Mouse (Mus musculus): ENCODE measurements at regions not wholly inside any gene's neighbourhood (a gene's known extent, or its start where the extent isn't known, plus 50 kb on each side); places are given as distances from the start of the nearest gene placed in this dataset.

DNA sequence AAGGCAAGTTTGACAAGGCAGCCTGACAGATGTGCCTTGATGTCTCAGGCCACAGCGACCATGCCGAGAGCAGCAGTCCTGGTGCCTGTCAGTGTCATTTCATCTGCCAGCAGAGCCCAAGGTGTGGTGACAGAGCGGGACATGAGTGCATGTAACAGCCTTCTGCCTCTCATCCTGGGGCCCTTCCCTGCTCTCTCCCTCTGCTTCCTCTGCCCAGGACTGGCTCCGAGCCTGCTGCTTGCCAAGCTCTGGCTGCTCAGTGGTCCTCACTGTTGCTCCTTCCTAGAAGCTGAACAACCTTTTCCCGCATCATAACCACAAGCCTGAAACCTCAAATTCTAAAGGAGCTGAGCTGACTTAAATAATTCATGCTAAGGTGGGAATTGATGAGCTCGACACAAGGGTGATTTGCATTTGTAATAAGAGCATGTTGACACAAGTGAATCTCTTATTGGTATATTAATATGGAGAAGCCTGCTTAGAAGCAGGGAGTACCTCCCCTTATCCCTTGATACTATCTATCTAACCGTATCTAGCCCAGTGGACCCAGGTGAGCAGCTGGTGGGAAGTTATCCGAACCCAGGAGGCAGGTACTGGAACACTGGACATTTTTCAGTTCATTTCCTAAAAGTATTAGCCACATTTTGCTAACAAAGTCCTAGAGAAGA is 186.8 kb downstream of the Stk31 start:
- in situ Hi-C loops (cut with MboI; ENCODE audit: low sequenced_read_pairs in 2 of 2, unreplicated experiment in 2 of 2), result no loop called here
- H3K9me3 ChIP-seq (ENCODE audit: control insufficient read depth, insufficient read depth, low read depth, low read length), result no peaks in the 10 kb centered on the region
- H3K4me3 ChIP-seq (ENCODE audit: insufficient read depth in 1 of 2, low read depth in 1 of 2, low read length in 2 of 2, poor library complexity in 1 of 2, severe bottlenecking in 1 of 2), result no peak overlapping the region
- no peaks in the 10 kb centered on the region for H3K4me1 ChIP-seq (ENCODE audit: control insufficient read depth in 2 of 2, insufficient read depth in 2 of 2, low read length in 2 of 2, poor library complexity in 1 of 2)
- no peaks in the 10 kb centered on the region for H3K36me3 ChIP-seq (ENCODE audit: control insufficient read depth, insufficient read depth, low read length, poor library complexity, severe bottlenecking)
- no peak overlapping the region for H3K9ac ChIP-seq (ENCODE audit: insufficient read depth, low read depth, low read length, poor library complexity, severe bottlenecking)
- TF ChIP-seq HCFC1 (IDR thresholded peaks at IDR 0.05; ENCODE audit: borderline replicate concordance, insufficient read depth, low read length) (no peak), ZNF384 (IDR thresholded peaks at IDR 0.05; ENCODE audit: low read depth, low read length) (no peak), MAFK (IDR thresholded peaks at IDR 0.05; ENCODE audit: insufficient read depth, low read depth, low read length) (no peak), CHD2 (IDR thresholded peaks at IDR 0.05; ENCODE audit: low read depth, low read length) (no peak), ZC3H11A (IDR thresholded peaks at IDR 0.05; ENCODE audit: borderline replicate concordance, low read depth, low read length) (no peak)
- DNase-seq (ENCODE audit: low read depth, low spot score), result no peak
- H3K27ac ChIP-seq (ENCODE audit: insufficient read depth, low read depth, low read length, poor library complexity, severe bottlenecking), result no peak overlapping the region

DNA sequence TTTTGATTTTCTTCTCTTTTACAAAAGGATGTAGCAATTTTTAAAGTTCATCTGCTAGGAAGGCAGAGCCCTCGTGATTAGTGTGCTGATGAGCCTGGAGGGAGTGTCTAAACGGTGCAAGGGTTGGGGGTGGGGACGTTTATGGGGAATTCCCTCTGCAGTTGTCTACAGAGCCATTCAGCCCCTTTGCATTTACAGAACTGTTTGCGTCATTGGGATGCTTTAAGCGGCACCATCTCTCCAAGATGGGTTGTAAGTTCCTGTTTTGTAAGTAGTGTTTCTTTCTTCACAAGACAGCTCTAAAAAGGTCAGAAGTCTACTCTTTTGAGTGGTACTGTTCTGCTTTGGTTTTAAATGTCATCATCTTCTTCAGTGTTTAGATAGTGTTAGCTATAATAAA is 191.1 kb downstream of the Stk31 start:
- Histone ChIP-seq H3K27ac (ENCODE audit: insufficient read depth, low read depth, low read length, poor library complexity, severe bottlenecking) (no peak overlapping the region), H3K9me3 (ENCODE audit: control insufficient read depth, insufficient read depth, low read depth, low read length) (no peaks in the 10 kb centered on the region), H3K4me1 (ENCODE audit: control insufficient read depth in 2 of 2, insufficient read depth in 2 of 2, low read length in 2 of 2, poor library complexity in 1 of 2) (no peaks in the 10 kb centered on the region), H3K9ac (ENCODE audit: insufficient read depth, low read depth, low read length, poor library complexity, severe bottlenecking) (no peak overlapping the region), H3K36me3 (ENCODE audit: control insufficient read depth, insufficient read depth, low read length, poor library complexity, severe bottlenecking) (no peaks in the 10 kb centered on the region), H3K4me3 (ENCODE audit: insufficient read depth in 1 of 2, low read depth in 1 of 2, low read length in 2 of 2, poor library complexity in 1 of 2, severe bottlenecking in 1 of 2) (no peak overlapping the region)
- in situ Hi-C loops (cut with MboI; ENCODE audit: low sequenced_read_pairs in 2 of 2, unreplicated experiment in 2 of 2), result no loop called here
- TF ChIP-seq ZC3H11A (IDR thresholded peaks at IDR 0.05; ENCODE audit: borderline replicate concordance, low read depth, low read length) (no peak), MAFK (IDR thresholded peaks at IDR 0.05; ENCODE audit: insufficient read depth, low read depth, low read length) (no peak), ZNF384 (IDR thresholded peaks at IDR 0.05; ENCODE audit: low read depth, low read length) (no peak), HCFC1 (IDR thresholded peaks at IDR 0.05; ENCODE audit: borderline replicate concordance, insufficient read depth, low read length) (no peak), CHD2 (IDR thresholded peaks at IDR 0.05; ENCODE audit: low read depth, low read length) (no peak)
- no peak for DNase-seq (ENCODE audit: low read depth, low spot score)

DNA sequence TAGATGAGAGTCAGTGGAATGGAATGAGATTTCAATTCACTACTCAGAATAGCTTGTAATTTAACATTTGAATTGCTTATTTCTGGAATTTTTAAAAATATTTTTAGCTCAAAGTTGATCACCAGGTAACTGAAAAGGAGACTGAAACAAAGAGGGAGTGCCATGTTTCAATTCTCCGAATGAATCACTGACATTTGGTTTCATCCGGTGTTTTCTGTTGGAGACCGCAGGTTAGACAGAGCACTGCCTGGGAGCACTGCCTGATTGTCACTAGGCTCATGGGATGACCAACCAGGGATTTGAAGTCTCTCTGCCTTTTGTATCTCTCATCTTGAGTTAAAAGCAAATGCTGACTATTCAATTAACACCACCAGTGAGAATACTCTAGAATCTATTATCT is 193.3 kb downstream of the Stk31 start:
- Histone ChIP-seq H3K27ac (ENCODE audit: insufficient read depth, low read depth, low read length, poor library complexity, severe bottlenecking) (no peak overlapping the region), H3K9me3 (ENCODE audit: control insufficient read depth, insufficient read depth, low read depth, low read length) (no peaks in the 10 kb centered on the region), H3K4me3 (ENCODE audit: insufficient read depth in 1 of 2, low read depth in 1 of 2, low read length in 2 of 2, poor library complexity in 1 of 2, severe bottlenecking in 1 of 2) (no peak overlapping the region), H3K36me3 (ENCODE audit: control insufficient read depth, insufficient read depth, low read length, poor library complexity, severe bottlenecking) (no peaks in the 10 kb centered on the region), H3K9ac (ENCODE audit: insufficient read depth, low read depth, low read length, poor library complexity, severe bottlenecking) (no peak overlapping the region), H3K4me1 (ENCODE audit: control insufficient read depth in 2 of 2, insufficient read depth in 2 of 2, low read length in 2 of 2, poor library complexity in 1 of 2) (no peaks in the 10 kb centered on the region)
- in situ Hi-C loops (cut with MboI; ENCODE audit: low sequenced_read_pairs in 2 of 2, unreplicated experiment in 2 of 2), result no loop called here
- DNase-seq (ENCODE audit: low read depth, low spot score), result no peak
- TF ChIP-seq ZNF384 (IDR thresholded peaks at IDR 0.05; ENCODE audit: low read depth, low read length) (no peak), HCFC1 (IDR thresholded peaks at IDR 0.05; ENCODE audit: borderline replicate concordance, insufficient read depth, low read length) (no peak), ZC3H11A (IDR thresholded peaks at IDR 0.05; ENCODE audit: borderline replicate concordance, low read depth, low read length) (no peak), CHD2 (IDR thresholded peaks at IDR 0.05; ENCODE audit: low read depth, low read length) (no peak), MAFK (IDR thresholded peaks at IDR 0.05; ENCODE audit: insufficient read depth, low read depth, low read length) (no peak)

DNA sequence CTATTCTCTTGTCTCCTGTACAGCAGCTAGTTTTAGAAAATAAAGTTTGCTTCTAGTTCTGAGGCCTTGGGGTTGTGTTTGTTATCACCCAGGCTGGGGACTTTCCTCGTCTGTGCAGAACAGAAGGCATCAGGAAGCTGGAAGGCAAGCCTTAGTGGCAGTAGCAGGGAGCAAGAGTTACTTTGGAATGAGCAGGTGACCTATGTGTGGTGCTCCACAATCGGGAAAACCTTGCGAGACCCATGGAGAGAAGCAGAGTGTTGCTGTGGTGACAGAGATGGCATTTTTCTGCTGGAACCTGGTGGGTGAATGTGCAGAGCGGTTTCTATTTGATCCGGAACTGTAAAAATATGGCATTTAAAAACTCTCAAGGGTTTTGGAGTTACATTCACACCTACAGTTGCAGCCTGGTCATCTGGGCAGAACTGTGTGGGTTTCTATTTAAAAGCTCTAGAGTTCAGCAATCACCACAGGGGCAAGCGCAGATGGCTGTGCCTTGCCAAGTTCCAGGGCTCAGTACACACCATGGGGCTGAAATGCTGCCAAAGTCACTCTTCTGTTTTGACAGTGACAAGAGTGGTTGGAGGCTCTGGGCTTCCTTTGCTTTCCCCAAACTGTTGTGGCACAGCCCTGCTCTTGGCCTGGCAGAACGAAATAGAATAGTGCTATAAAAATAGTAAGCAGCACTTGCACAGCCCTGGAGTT is 195.7 kb downstream of the Stk31 start:
- in situ Hi-C loops (cut with MboI; ENCODE audit: low sequenced_read_pairs in 2 of 2, unreplicated experiment in 2 of 2), result no loop called here
- Histone ChIP-seq H3K27ac (ENCODE audit: insufficient read depth, low read depth, low read length, poor library complexity, severe bottlenecking) (no peak overlapping the region), H3K9ac (ENCODE audit: insufficient read depth, low read depth, low read length, poor library complexity, severe bottlenecking) (no peak overlapping the region), H3K4me1 (ENCODE audit: control insufficient read depth in 2 of 2, insufficient read depth in 2 of 2, low read length in 2 of 2, poor library complexity in 1 of 2) (no peaks in the 10 kb centered on the region), H3K9me3 (ENCODE audit: control insufficient read depth, insufficient read depth, low read depth, low read length) (no peaks in the 10 kb centered on the region), H3K4me3 (ENCODE audit: insufficient read depth in 1 of 2, low read depth in 1 of 2, low read length in 2 of 2, poor library complexity in 1 of 2, severe bottlenecking in 1 of 2) (no peak overlapping the region), H3K36me3 (ENCODE audit: control insufficient read depth, insufficient read depth, low read length, poor library complexity, severe bottlenecking) (no peaks in the 10 kb centered on the region)
- TF ChIP-seq ZNF384 (IDR thresholded peaks at IDR 0.05; ENCODE audit: low read depth, low read length), result no peak
- TF ChIP-seq MAFK (IDR thresholded peaks at IDR 0.05; ENCODE audit: insufficient read depth, low read depth, low read length), result no peak
- TF ChIP-seq HCFC1 (IDR thresholded peaks at IDR 0.05; ENCODE audit: borderline replicate concordance, insufficient read depth, low read length), result no peak
- TF ChIP-seq CHD2 (IDR thresholded peaks at IDR 0.05; ENCODE audit: low read depth, low read length), result no peak
- TF ChIP-seq ZC3H11A (IDR thresholded peaks at IDR 0.05; ENCODE audit: borderline replicate concordance, low read depth, low read length), result no peak
- no peak for DNase-seq (ENCODE audit: low read depth, low spot score)
